Mouse (Mus musculus) midbrain, embryonic 15.5 days (tissue): ENCODE measurements at regions not wholly inside any gene's neighbourhood (a gene's known extent, or its start where the extent isn't known, plus 50 kb on each side); places are given as distances from the start of the nearest gene placed in this dataset.

Source experiments
- ATAC-seq: fragments of 200-750 bp; cut with Nextera tagmentation; replicated peaks from 2 replicates; pipeline ENCODE4 v1.8.0; 2017; ENCODE audit warnings: moderate TSS enrichment
- H3K27ac ChIP-seq: fragments of 300-500 bp; sonication (generic); 2 replicates; pipeline ENCODE4 v1.5.1; 2015; ENCODE audit warnings: mild to moderate bottlenecking, inconsistent platforms
- H3K27me3 ChIP-seq: fragments of 300-500 bp; sonication (generic); replicated peaks from 2 replicates; pipeline ENCODE4 v1.6.1; 2015; ENCODE audit warnings: inconsistent platforms
- H3K36me3 ChIP-seq: fragments of 300-500 bp; sonication (generic); replicated peaks from 2 replicates; pipeline ENCODE4 v1.6.1; 2015; ENCODE audit warnings: inconsistent platforms
- H3K4me1 ChIP-seq: fragments of 300-500 bp; sonication (generic); 2 replicates; pipeline ENCODE4 v1.6.1; 2015; ENCODE audit warnings: inconsistent platforms
- H3K4me2 ChIP-seq: fragments of 300-500 bp; sonication (generic); 2 replicates; pipeline ENCODE4 v1.6.1; 2015; ENCODE audit warnings: inconsistent platforms, mild to moderate bottlenecking, moderate library complexity
- H3K4me3 ChIP-seq: fragments of 300-500 bp; sonication (generic); 2 replicates; pipeline ENCODE4 v1.5.1; 2015; ENCODE audit warnings: mild to moderate bottlenecking, inconsistent platforms
- H3K9ac ChIP-seq: fragments of 300-500 bp; sonication (generic); 2 replicates; pipeline ENCODE4 v1.6.1; 2015; ENCODE audit warnings: mild to moderate bottlenecking, inconsistent platforms
- H3K9me3 ChIP-seq: fragments of 300-500 bp; sonication (generic); 2 replicates; pipeline ENCODE4 v1.6.1; 2016; ENCODE audit warnings: inconsistent platforms
- WGBS: fragments of 180-500 bp; shearing (Covaris S2); methylation state at CpG from one replicate; pipeline ENCODE4 v1.1.7; 2015; ENCODE audit warnings: mixed read lengths; 5-methylcytosine and 5-hydroxymethylcytosine counted together

- Histone ChIP-seq H3K9ac (no peak overlapping the region), H3K27ac (no peak overlapping the region), H3K36me3 (no peaks in the 10 kb centered on the region), H3K4me3 (no peak overlapping the region), H3K4me2 (no peak overlapping the region), H3K9me3 (no peaks in the 10 kb centered on the region), H3K4me1 (no peaks in the 10 kb centered on the region), H3K27me3 (no peaks in the 10 kb centered on the region)
- 73% methylated on average over 5 of the region's 5 CpGs for WGBS
- no peak for ATAC-seq
Measured at GRCm38 (mm10) chr5:4593638-4594381, 164.0 kb downstream of the Fzd1 start.

GRCm38 (mm10) chr5:4591721-4592120 lies 166.1 kb downstream of the Fzd1 start:
- Histone ChIP-seq H3K27me3 (no peaks in the 10 kb centered on the region), H3K4me1 (no peaks in the 10 kb centered on the region), H3K9me3 (no peaks in the 10 kb centered on the region), H3K27ac (no peak overlapping the region), H3K4me3 (no peak overlapping the region), H3K36me3 (no peaks in the 10 kb centered on the region), H3K4me2 (no peak overlapping the region), H3K9ac (no peak overlapping the region)
- no peak for ATAC-seq
- WGBS, result 87% methylated on average over 1 of the region's 1 CpGs

GRCm38 (mm10) chr5:4582702-4583475 lies 174.9 kb downstream of the Fzd1 start:
- no peak overlapping the region for H3K27ac ChIP-seq
- ATAC-seq, result no peak
- WGBS, result 81% methylated on average over 1 of the region's 1 CpGs
- no peak overlapping the region for H3K9ac ChIP-seq
- H3K27me3 ChIP-seq, result no peaks in the 10 kb centered on the region
- no peak overlapping the region for H3K4me2 ChIP-seq
- no peak overlapping the region for H3K4me3 ChIP-seq
- no peaks in the 10 kb centered on the region for H3K36me3 ChIP-seq
- no peaks in the 10 kb centered on the region for H3K9me3 ChIP-seq
- peaks cover 10% of the 10 kb centered on the region for H3K4me1 ChIP-seq

GRCm38 (mm10) chr5:4580185-4580839 lies 177.5 kb downstream of the Fzd1 start:
- Histone ChIP-seq H3K36me3 (no peaks in the 10 kb centered on the region), H3K9me3 (no peaks in the 10 kb centered on the region), H3K27ac (no peak overlapping the region), H3K4me3 (no peak overlapping the region), H3K9ac (no peak overlapping the region), H3K4me1 (peaks cover 6% of the 10 kb centered on the region; the same call in 1 of the 2 replicates), H3K27me3 (no peaks in the 10 kb centered on the region), H3K4me2 (no peak overlapping the region)
- WGBS, result 57% methylated on average over 8 of the region's 8 CpGs
- peak; percentile 72 for ATAC-seq

- no peak overlapping the region for H3K27ac ChIP-seq
- no peak overlapping the region for H3K4me2 ChIP-seq
- H3K4me1 ChIP-seq, result peaks cover 6% of the 10 kb centered on the region; the same call in 1 of the 2 replicates
- H3K36me3 ChIP-seq, result no peaks in the 10 kb centered on the region
- no peak overlapping the region for H3K9ac ChIP-seq
- H3K27me3 ChIP-seq, result no peaks in the 10 kb centered on the region
- ATAC-seq, result no peak
- WGBS, result 76% methylated on average over 3 of the region's 3 CpGs
- H3K4me3 ChIP-seq, result no peak overlapping the region
- no peaks in the 10 kb centered on the region for H3K9me3 ChIP-seq
Measured at GRCm38 (mm10) chr5:4578856-4579255, 179.0 kb downstream of the Fzd1 start.

GRCm38 (mm10) chr5:4577179-4577578 lies 180.7 kb downstream of the Fzd1 start:
- no peaks in the 10 kb centered on the region for H3K27me3 ChIP-seq
- ATAC-seq, result no peak
- peaks cover 6% of the 10 kb centered on the region; the same call in 1 of the 2 replicates for H3K4me1 ChIP-seq
- H3K27ac ChIP-seq, result no peak overlapping the region
- WGBS, result 83% methylated on average over 6 of the region's 6 CpGs
- H3K36me3 ChIP-seq, result no peaks in the 10 kb centered on the region
- no peak overlapping the region for H3K4me2 ChIP-seq
- no peak overlapping the region for H3K4me3 ChIP-seq
- no peaks in the 10 kb centered on the region for H3K9me3 ChIP-seq
- H3K9ac ChIP-seq, result no peak overlapping the region

GRCm38 (mm10) chr5:4563862-4564261 lies 194.0 kb downstream of the Fzd1 start:
- H3K27me3 ChIP-seq, result no peaks in the 10 kb centered on the region
- no peaks in the 10 kb centered on the region for H3K9me3 ChIP-seq
- H3K4me1 ChIP-seq, result no peaks in the 10 kb centered on the region
- H3K9ac ChIP-seq, result no peak overlapping the region
- WGBS, result 85% methylated on average over 6 of the region's 6 CpGs
- ATAC-seq, result no peak
- H3K27ac ChIP-seq, result no peak overlapping the region
- H3K4me3 ChIP-seq, result no peak overlapping the region
- H3K4me2 ChIP-seq, result no peak overlapping the region
- no peaks in the 10 kb centered on the region for H3K36me3 ChIP-seq

- no peak overlapping the region for H3K4me2 ChIP-seq
- H3K27me3 ChIP-seq, result no peaks in the 10 kb centered on the region
- H3K9ac ChIP-seq, result no peak overlapping the region
- WGBS, result 73% methylated on average over 8 of the region's 8 CpGs
- no peak for ATAC-seq
- H3K27ac ChIP-seq, result no peak overlapping the region
- no peaks in the 10 kb centered on the region for H3K9me3 ChIP-seq
- no peaks in the 10 kb centered on the region for H3K36me3 ChIP-seq
- no peaks in the 10 kb centered on the region for H3K4me1 ChIP-seq
- H3K4me3 ChIP-seq, result no peak overlapping the region
Measured at GRCm38 (mm10) chr5:4561661-4562060, 196.2 kb downstream of the Fzd1 start.

GRCm38 (mm10) chr5:4561139-4561470 lies 196.7 kb downstream of the Fzd1 start:
- Histone ChIP-seq H3K9ac (no peak overlapping the region), H3K4me2 (no peak overlapping the region), H3K9me3 (no peaks in the 10 kb centered on the region), H3K4me1 (no peaks in the 10 kb centered on the region), H3K27me3 (no peaks in the 10 kb centered on the region), H3K4me3 (no peak overlapping the region), H3K27ac (no peak overlapping the region), H3K36me3 (no peaks in the 10 kb centered on the region)
- 74% methylated on average over 4 of the region's 4 CpGs for WGBS
- ATAC-seq, result no peak

- H3K4me3 ChIP-seq, result no peak overlapping the region
- H3K27me3 ChIP-seq, result no peaks in the 10 kb centered on the region
Measured at GRCm38 (mm10) chr5:4560370-4561138, 197.3 kb downstream of the Fzd1 start.

GRCm38 (mm10) chr5:4554972-4555371 lies 202.9 kb downstream of the Fzd1 start:
- Histone ChIP-seq H3K4me3 (no peak overlapping the region), H3K4me1 (no peaks in the 10 kb centered on the region), H3K9me3 (no peaks in the 10 kb centered on the region), H3K36me3 (no peaks in the 10 kb centered on the region), H3K9ac (no peak overlapping the region), H3K27ac (no peak overlapping the region), H3K27me3 (no peaks in the 10 kb centered on the region), H3K4me2 (no peak overlapping the region)
- 63% methylated on average over 2 of the region's 2 CpGs for WGBS
- ATAC-seq, result no peak

More at GRCm38 (mm10) chr5:4560370-4561138, 197.3 kb downstream of the Fzd1 start:
- WGBS, result 87% methylated on average over 7 of the region's 7 CpGs
- no peaks in the 10 kb centered on the region for H3K9me3 ChIP-seq
- no peak overlapping the region for H3K9ac ChIP-seq
- H3K36me3 ChIP-seq, result no peaks in the 10 kb centered on the region
- no peak overlapping the region for H3K27ac ChIP-seq
- H3K4me1 ChIP-seq, result no peaks in the 10 kb centered on the region
- ATAC-seq, result no peak
- H3K4me2 ChIP-seq, result no peak overlapping the region

GRCm38 (mm10) chr5:4538572-4538971 lies 219.3 kb downstream of the Fzd1 start:
- ATAC-seq, result peak; percentile 72; the same call in 1 of the 2 replicates
- H3K9me3 ChIP-seq, result no peaks in the 10 kb centered on the region
- H3K27me3 ChIP-seq, result no peaks in the 10 kb centered on the region
- H3K36me3 ChIP-seq, result no peaks in the 10 kb centered on the region
- H3K4me1 ChIP-seq, result no peaks in the 10 kb centered on the region
- no peak overlapping the region for H3K9ac ChIP-seq
- WGBS, result 32% methylated on average over 6 of the region's 6 CpGs
- no peak overlapping the region for H3K27ac ChIP-seq
- H3K4me3 ChIP-seq, result no peak overlapping the region
- H3K4me2 ChIP-seq, result no peak overlapping the region
